Mouse (Mus musculus) kidney, adult 11 months (tissue): ENCODE data around the gene Vmn1r157.
"Not testable (repeated sequence)": the region's sequence is repeated elsewhere in the genome, so short reads cannot be mapped to it uniquely, and the experiment has no call there.

Source experiments
- DNase-seq: peaks from one replicate; pipeline ENCODE4 v3.0.0; 2022

The Vmn1r157 gene

DNA sequence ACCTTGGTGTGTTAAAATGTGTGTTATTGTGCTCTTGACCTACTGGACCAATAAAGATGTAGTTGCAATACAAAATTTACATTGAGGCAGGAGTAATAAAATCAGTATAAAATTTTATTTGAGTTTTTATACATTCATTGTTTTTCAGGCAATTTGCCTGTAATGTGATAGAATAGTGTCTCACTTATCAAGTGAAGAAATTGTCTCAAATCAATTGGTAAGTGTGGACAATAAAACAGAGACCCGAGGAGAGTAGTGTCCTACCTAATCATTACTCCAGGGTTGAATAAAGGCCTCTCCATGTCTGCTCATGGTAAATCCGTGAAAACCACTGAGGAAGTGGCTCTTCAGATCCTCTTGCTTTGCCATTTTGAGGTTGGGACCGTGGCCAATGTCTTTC is at the start of gene Vmn1r157:
Vmn1r157 (plus strand) TSS at position 301 of the 400 bp plus-strand sequence.
- not testable (repeated sequence) for DNase-seq

DNA sequence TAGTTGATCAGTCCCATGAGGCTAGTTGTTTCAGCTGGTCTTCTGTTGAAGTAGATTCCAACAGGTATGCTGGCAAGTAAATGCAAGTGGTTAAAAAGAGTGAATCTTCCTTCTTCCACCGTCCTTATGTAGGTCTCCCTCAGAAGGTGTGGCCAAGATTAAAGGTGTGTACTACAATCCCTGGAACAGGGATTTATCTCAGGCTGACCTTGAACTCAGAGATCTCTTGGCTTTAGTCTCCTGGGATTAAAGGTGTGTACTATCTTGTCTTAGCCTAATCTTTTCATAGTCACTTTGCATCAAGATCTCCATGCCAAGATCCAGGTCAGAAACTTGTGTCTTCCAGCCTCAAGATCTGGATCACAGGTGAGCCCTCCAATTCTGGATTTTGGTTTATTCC is 41.9 kb upstream of the Vmn1r157 start, which contains the start of gene Gm4567:
Gm4567 (minus strand) TSS at position 101 of the 400 bp plus-strand sequence.
- DNase-seq, result not testable (repeated sequence)

DNA sequence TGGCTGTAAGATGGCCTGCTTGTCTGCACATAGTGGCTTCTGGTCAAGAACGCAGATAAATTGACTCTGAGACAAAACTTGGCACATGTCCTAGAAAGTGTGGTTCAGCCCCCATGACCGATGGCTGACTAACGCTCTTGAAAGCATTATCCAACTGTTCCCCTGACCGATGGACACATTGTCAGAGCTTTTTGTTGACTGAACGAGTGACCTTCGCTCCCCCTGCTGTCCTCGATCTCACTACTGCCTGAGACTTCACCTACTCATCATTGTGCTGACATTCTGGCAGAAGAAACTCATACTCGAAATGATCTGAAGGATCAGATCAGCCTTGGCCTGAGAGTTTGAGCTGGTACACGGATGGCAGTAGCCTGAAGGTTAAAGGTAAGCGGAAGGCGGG is 14.5 kb downstream of the Vmn1r157 start:
- not testable (repeated sequence) for DNase-seq

DNA sequence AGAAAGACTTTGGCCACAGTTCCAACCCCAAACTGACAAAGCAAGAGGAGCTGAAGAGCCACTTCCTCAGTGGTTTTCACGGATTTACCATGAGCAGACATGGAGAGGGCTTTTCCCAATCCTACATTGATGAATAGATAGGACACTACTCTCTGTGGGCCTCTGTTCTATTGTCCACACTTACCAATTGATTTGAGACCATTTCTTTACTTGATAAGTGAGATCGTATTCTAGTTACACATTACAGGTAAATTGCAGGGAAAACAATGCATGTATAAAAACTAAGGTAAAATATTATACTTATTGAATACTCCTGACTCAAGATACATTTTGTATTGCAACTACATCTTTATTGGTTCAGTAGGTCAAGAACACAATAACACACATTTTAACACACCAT is 29.2 kb downstream of the Vmn1r157 start, which contains the start of gene Vmn1r158:
Vmn1r158 (minus strand) TSS at position 101 of the 400 bp plus-strand sequence.
- not testable (repeated sequence) for DNase-seq
